Mouse (Mus musculus): ENCODE measurements around the gene Slc31a2. TPM values are rescaled to one million over a fixed set of nuclear protein-coding genes. Genes with fewer than 3 reads are reported as not detected.
A peak's percentile ranks its signal among the peaks of the same experiment; 100 is the strongest.

Slc31a2 gene
- polyA plus RNA-seq, 1 experiment: 4.2 TPM

DNA sequence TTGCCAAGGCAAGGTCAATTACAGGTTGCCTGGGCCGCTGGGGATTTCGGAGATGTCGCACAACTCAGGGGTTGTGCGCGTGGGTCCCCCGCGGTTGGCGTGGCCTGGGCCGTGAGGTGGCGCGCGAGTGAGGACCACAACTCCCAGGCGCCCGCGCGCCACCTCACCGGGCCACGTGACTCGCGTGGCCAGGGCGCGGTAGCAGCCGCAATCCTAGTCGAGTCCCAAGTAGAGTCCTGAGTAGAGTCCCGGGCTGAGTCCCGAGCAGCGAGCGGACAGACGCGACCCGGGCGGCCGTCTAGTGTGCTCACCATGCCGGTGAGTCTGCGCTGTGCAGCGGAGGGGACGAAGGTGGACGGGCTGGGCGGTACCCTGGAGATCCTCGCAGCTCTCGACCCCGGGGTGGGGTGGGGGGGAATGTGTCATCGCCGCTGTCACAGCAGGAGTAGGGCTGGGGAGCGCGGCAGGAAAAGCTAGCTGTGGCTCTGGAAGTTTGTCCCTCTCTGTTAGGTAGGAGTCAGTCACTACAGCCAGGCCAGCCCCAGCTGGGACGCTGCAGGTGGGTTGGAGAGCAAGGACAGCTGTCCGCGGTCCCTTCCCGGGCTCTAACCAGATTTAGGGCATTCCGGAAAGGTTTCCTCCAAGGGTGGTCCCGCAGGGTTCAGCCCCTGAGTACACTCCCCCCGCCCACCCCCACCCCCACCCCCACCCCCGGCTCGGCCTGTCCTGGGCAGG, 24.1 kb downstream of the Slc31a2 start:
- Histone ChIP-seq H3K4me3 (peak overlapping the region; percentile 63), H3K79me2 (ENCODE audit: control insufficient read depth, insufficient read depth) (no peaks in the 10 kb centered on the region), H3K4me2 (ENCODE audit: low read depth) (peak overlapping the region; percentile 68), H3K27me3 (ENCODE audit: control insufficient read depth, insufficient read depth, insufficient read length) (no peaks in the 10 kb centered on the region), H3K36me3 (ENCODE audit: control insufficient read depth, insufficient read depth) (no peaks in the 10 kb centered on the region), H3ac (ENCODE audit: control insufficient read depth, insufficient read length) (peak overlapping the region; percentile 57)
- TF ChIP-seq TCF12 (IDR thresholded peaks at IDR 0.05; ENCODE audit: insufficient read depth, poor library complexity, severe bottlenecking) (no peak), REST (IDR thresholded peaks at IDR 0.05; ENCODE audit: insufficient read depth, insufficient read length) (no peak), MAX (IDR thresholded peaks at IDR 0.05; ENCODE audit: low read depth) (no peak), MYOD1 (IDR thresholded peaks at IDR 0.05; ENCODE audit: control insufficient read depth in 1 of 3, insufficient read length in 2 of 3, low read depth in 2 of 3) (peak in 2 of 3 experiments; percentile 9 to 33), USF1 (IDR thresholded peaks at IDR 0.05; ENCODE audit: low read depth) (peak; percentile 92), TCF3 (IDR thresholded peaks at IDR 0.05; ENCODE audit: insufficient read length, low read depth) (no peak), E2F4 (IDR thresholded peaks at IDR 0.05; ENCODE audit: insufficient read depth) (peak; percentile 39), MYOG (IDR thresholded peaks at IDR 0.05; ENCODE audit: control insufficient read depth in 1 of 3, insufficient read depth in 1 of 3, insufficient read length in 2 of 3, low read depth in 2 of 3) (peak in 1 of 3 experiments; percentile 55), POLR2A (IDR thresholded peaks at IDR 0.05; ENCODE audit: insufficient read length, low read depth) (peak; percentile 84), CEBPB (IDR thresholded peaks at IDR 0.05; ENCODE audit: insufficient read depth, poor library complexity, severe bottlenecking) (no peak), SRF (IDR thresholded peaks at IDR 0.05; ENCODE audit: control insufficient read depth, insufficient read length, low read depth) (no peak), POLR2AphosphoS2 (IDR thresholded peaks at IDR 0.05; ENCODE audit: insufficient read length, low read depth) (peak; percentile 65)

DNA sequence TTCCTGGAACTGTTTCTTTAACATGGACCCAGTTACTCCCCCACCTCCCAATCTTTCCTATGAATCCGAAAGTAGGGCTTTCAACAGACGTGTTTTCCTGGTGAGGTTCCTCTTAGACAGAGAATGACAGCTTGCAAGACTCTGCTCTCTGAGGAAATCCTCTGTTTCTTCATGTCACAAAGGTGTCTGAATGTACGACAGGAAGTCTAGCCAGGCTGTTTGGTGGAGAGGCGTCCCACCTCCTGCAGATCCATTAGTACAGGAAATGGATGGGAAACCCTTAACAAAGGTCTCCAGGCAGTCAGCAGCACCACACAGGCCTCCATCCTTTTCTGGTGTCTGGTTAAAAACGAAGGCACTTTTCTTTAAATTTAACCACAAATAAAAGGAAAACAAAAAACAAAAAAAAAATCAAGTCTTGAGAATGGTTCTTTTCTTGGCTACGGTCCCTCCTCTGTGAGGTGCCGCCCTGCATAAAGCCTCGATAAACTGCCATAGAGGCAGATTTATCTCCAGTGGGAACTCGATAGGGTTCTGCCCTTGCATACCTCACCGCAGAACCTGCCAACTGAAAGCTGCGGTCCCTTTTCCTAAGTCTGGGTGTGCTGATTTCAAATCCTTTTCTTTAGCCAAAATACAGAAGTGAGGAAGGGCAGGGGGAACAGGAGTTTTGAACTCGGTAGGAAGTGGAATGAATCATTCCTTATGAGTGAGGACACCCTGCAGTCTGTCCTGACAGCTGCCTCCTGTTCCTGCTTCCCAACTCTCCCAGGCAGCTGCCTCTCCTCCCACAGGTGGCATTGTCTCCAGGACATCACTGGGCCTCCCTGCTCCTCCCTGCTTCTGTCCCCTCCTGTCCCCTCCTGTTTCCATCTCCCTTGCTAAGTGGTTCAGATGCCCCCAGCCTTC, 24.9 kb downstream of the Slc31a2 start:
- TF ChIP-seq MYOG (IDR thresholded peaks at IDR 0.05; ENCODE audit: control insufficient read depth in 1 of 3, insufficient read depth in 1 of 3, insufficient read length in 2 of 3, low read depth in 2 of 3) (peak; percentile 79 to 95 (median 81)), TCF3 (IDR thresholded peaks at IDR 0.05; ENCODE audit: insufficient read length, low read depth) (peak; percentile 63), MYOD1 (IDR thresholded peaks at IDR 0.05; ENCODE audit: control insufficient read depth in 1 of 3, insufficient read length in 2 of 3, low read depth in 2 of 3) (peak; percentile 15 to 91 (median 80)), USF1 (IDR thresholded peaks at IDR 0.05; ENCODE audit: low read depth) (no peak)
- no peaks in the 10 kb centered on the region for H3K36me3 ChIP-seq (ENCODE audit: control insufficient read depth, insufficient read depth)
- peak overlapping the region; percentile 68 for H3K4me2 ChIP-seq (ENCODE audit: low read depth)
- H3ac ChIP-seq (ENCODE audit: control insufficient read depth, insufficient read length): peak overlapping the region; percentile 57
- peak overlapping the region; percentile 63 for H3K4me3 ChIP-seq
- no peaks in the 10 kb centered on the region for H3K79me2 ChIP-seq (ENCODE audit: control insufficient read depth, insufficient read depth)
- no peaks in the 10 kb centered on the region for H3K27me3 ChIP-seq (ENCODE audit: control insufficient read depth, insufficient read depth, insufficient read length)

DNA sequence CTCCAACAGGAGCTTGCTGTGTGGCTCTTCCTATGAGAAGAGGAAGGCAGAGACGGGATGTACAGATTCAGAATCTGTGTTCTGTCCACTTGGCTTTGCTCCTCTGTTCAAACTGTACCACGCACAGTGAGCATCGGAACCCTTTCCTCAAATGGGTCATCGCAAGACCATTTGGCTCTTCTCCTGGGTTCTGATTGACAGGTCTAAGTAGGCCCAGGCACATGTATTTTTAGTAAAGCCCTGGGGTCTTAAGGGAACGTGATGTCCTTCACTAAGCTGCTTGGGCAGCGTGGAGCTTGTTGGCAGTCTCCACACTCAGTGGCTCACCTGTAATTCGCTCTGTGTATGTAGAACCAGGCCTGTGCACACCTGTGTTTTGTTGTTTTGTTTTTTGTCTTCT, 26.9 kb downstream of the Slc31a2 start:
- Histone ChIP-seq H3K4me3 (no peak overlapping the region), H3K4me2 (ENCODE audit: low read depth) (no peak overlapping the region), H3K79me2 (ENCODE audit: control insufficient read depth, insufficient read depth) (no peaks in the 10 kb centered on the region), H3ac (ENCODE audit: control insufficient read depth, insufficient read length) (no peak overlapping the region), H3K36me3 (ENCODE audit: control insufficient read depth, insufficient read depth) (no peaks in the 10 kb centered on the region), H3K27me3 (ENCODE audit: control insufficient read depth, insufficient read depth, insufficient read length) (no peaks in the 10 kb centered on the region)
- no peak for TF ChIP-seq MAX (IDR thresholded peaks at IDR 0.05; ENCODE audit: low read depth)

DNA sequence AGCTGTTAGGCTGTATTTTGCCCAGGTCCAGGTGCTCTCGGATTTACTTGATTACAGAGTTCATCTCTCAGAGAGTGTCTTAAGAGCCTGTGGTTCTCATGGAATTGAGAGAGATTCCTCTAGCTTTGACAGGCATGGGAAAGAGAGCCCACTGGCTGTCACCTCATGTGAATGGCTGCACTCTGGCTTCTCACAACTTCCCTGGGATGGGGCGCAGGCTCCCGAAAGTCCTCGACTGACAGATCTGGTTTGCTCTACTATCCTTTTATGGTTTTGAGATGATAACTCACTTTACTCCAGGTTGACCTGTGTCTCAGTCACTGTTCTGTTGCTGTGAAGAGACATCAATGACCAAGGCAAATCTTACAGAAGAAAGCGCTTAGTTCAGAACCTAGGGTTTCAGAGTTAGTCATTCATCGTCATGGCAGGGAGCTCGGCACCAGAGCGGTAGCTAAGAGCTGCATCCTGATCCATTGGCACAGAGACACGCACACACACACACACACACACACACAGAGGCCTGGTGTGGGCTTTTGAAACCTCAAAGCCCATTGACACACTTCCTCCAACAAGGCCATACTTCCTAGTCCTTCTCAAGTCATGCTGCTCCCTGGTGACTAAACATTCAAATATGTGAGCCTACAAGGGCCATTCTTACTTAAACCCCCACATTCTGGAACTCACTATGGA, 28.6 kb downstream of the Slc31a2 start:
- Histone ChIP-seq H3K27me3 (ENCODE audit: control insufficient read depth, insufficient read depth, insufficient read length) (no peaks in the 10 kb centered on the region), H3ac (ENCODE audit: control insufficient read depth, insufficient read length) (no peak overlapping the region), H3K4me3 (no peak overlapping the region), H3K36me3 (ENCODE audit: control insufficient read depth, insufficient read depth) (no peaks in the 10 kb centered on the region), H3K4me2 (ENCODE audit: low read depth) (no peak overlapping the region), H3K79me2 (ENCODE audit: control insufficient read depth, insufficient read depth) (no peaks in the 10 kb centered on the region)
- TF ChIP-seq POLR2A (IDR thresholded peaks at IDR 0.05; ENCODE audit: insufficient read length, low read depth) (no peak), USF1 (IDR thresholded peaks at IDR 0.05; ENCODE audit: low read depth) (no peak), SRF (IDR thresholded peaks at IDR 0.05; ENCODE audit: control insufficient read depth, insufficient read length, low read depth) (no peak)

DNA sequence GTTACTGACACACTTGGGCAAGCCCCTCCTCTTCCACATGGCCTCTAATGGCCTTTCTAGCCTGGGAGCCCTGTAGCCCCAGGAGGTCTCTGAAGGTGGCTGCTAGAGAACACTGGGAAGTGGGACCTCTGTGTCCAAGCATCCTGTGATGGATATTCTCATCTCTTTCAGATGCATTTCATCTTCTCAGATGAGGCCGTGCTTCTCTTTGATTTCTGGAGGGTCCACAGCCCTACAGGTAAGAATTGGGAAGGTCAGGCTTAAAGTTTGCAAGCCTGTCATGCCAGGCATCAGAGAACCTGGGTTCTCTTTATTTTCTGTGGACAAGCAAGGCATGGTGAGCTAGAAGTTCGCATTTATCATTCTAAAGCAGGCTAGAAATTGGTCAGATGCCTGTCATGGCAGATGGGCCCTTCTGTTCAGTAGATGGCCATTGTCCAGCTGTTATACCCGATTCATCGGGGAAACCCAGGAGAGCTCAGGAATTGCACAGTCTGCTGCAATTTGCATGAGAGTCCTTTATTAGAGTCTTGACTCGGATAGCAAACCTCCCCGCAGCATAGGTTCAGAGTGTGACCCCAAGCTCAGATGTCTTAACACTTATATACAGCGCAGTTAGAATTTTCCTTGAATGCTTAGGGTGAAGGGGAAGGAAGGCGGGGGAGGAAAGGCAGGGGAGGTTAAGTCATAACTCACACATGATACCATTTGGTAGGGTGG, 30.3 kb downstream of the Slc31a2 start:
- H3K4me3 ChIP-seq: no peak overlapping the region
- no peaks in the 10 kb centered on the region for H3K27me3 ChIP-seq (ENCODE audit: control insufficient read depth, insufficient read depth, insufficient read length)
- no peak for TF ChIP-seq TCF12 (IDR thresholded peaks at IDR 0.05; ENCODE audit: insufficient read depth, poor library complexity, severe bottlenecking)
- no peak for TF ChIP-seq MYOD1 (IDR thresholded peaks at IDR 0.05; ENCODE audit: control insufficient read depth in 1 of 3, insufficient read length in 2 of 3, low read depth in 2 of 3)
- TF ChIP-seq CEBPB (IDR thresholded peaks at IDR 0.05; ENCODE audit: insufficient read depth, poor library complexity, severe bottlenecking): no peak
- TF ChIP-seq MAX (IDR thresholded peaks at IDR 0.05; ENCODE audit: low read depth): no peak
- TF ChIP-seq TCF3 (IDR thresholded peaks at IDR 0.05; ENCODE audit: insufficient read length, low read depth): no peak
- no peaks in the 10 kb centered on the region for H3K36me3 ChIP-seq (ENCODE audit: control insufficient read depth, insufficient read depth)
- H3K79me2 ChIP-seq (ENCODE audit: control insufficient read depth, insufficient read depth): no peaks in the 10 kb centered on the region
- H3K4me2 ChIP-seq (ENCODE audit: low read depth): no peak overlapping the region
- H3ac ChIP-seq (ENCODE audit: control insufficient read depth, insufficient read length): no peak overlapping the region
